Mouse (Mus musculus): ENCODE measurements around the gene Alkbh5. TPM values are rescaled to one million over a fixed set of nuclear protein-coding genes. Genes with fewer than 3 reads are reported as not detected.
"Not testable (repeated sequence)": the region's sequence is repeated elsewhere in the genome, so short reads cannot be mapped to it uniquely, and the experiment has no call there.

Gene Alkbh5
- polyA plus RNA-seq, 1 experiment from 2014 or later = 31.8 TPM

DNA sequence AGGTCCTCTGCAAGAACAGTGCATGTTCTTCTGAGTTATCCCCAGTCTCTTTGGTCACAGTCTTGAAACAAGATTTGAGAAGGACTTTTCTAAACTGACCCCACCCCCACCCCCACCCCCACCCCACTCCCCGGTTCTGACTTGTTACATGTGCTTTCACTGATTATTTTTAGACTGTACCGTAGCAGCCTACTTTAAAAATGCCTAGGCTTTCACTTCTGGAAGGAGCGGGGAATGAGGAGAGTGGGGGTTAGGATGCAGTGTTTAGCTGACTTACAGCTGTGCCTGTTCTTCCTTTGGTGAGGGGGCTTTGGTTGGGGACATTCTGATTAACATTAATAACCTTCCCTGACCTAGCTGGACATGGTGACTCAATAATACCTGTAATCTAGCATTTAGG lies 11.9 kb downstream of the Alkbh5 start:
- 89% methylated on average over 3 of the region's 3 CpGs for WGBS
- H3K36me3 ChIP-seq = peaks cover 62% of the 10 kb centered on the region
- no peaks in the 10 kb centered on the region for H3K27me3 ChIP-seq
- ATAC-seq (ENCODE audit: borderline replicate concordance, extremely low read depth, low FRiP score, low TSS enrichment) = no peak
- no peak overlapping the region for H3K9ac ChIP-seq
- no peak overlapping the region for H3K4me3 ChIP-seq
- no peaks in the 10 kb centered on the region for H3K9me3 ChIP-seq
- peaks cover 21% of the 10 kb centered on the region for H3K4me1 ChIP-seq
- H3K27ac ChIP-seq = no peak overlapping the region
- H3K4me2 ChIP-seq = no peak overlapping the region

DNA sequence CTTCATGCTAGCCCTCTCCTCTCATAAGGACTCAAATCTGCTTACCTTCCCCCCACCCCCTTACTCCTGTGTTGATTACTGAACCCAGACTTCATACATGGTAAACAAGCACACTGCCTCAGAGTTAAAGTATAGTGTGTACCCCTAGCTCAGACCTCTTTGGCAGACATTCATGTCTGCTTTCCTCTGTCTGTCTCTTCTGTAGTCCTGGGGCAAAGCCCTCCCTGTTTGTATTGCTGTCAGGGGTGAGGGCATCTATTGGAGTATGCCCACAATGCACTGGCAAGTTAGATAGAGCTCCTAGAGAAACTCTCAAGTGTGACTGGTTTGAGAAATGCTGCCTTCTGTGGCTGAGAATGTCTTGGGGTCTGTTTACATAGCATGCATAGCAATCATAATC lies 16.9 kb downstream of the Alkbh5 start:
- no peak overlapping the region for H3K9ac ChIP-seq
- no peak for ATAC-seq (ENCODE audit: borderline replicate concordance, extremely low read depth, low FRiP score, low TSS enrichment)
- H3K4me3 ChIP-seq = no peak overlapping the region
- H3K27me3 ChIP-seq = no peaks in the 10 kb centered on the region
- no peaks in the 10 kb centered on the region for H3K4me1 ChIP-seq
- no peaks in the 10 kb centered on the region for H3K9me3 ChIP-seq
- no peak overlapping the region for H3K4me2 ChIP-seq
- H3K27ac ChIP-seq = no peak overlapping the region
- H3K36me3 ChIP-seq = peaks cover 86% of the 10 kb centered on the region

GRCm38 (mm10) chr11:60557675-60558074 lies 21.5 kb downstream of the Alkbh5 start:
- Histone ChIP-seq H3K4me2 (no peak overlapping the region), H3K9me3 (no peaks in the 10 kb centered on the region), H3K4me3 (no peak overlapping the region), H3K4me1 (no peaks in the 10 kb centered on the region), H3K36me3 (peaks cover 54% of the 10 kb centered on the region), H3K27me3 (no peaks in the 10 kb centered on the region), H3K27ac (no peak overlapping the region), H3K9ac (no peak overlapping the region)
- ATAC-seq (ENCODE audit: borderline replicate concordance, extremely low read depth, low FRiP score, low TSS enrichment) = no peak
- 88% methylated on average over 3 of the region's 3 CpGs for WGBS

DNA sequence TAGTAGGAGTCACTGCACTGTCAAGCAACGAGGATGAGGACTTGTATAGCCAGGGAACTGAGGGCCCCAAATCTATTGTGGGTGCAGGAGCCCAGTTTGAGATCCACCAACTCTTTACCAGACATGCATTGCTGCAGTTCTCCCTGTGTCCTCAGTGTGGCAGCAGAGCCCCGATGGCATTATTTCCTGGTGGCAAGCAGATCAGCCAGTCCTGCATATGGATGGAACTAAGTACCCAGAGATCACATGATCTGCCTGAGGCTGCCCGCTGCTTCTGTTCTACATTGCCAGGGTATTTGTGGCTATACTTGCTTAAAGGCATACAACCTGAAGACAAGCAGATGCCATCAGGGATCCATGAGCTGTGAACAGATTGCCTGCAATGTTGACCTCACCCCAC lies 23.2 kb downstream of the Alkbh5 start:
- Histone ChIP-seq H3K27me3 (no peaks in the 10 kb centered on the region), H3K9ac (no peak overlapping the region), H3K27ac (no peak overlapping the region), H3K4me1 (no peaks in the 10 kb centered on the region), H3K9me3 (no peaks in the 10 kb centered on the region), H3K4me2 (no peak overlapping the region), H3K36me3 (peaks cover 37% of the 10 kb centered on the region), H3K4me3 (no peak overlapping the region)
- 8% methylated on average over 3 of the region's 3 CpGs for WGBS
- ATAC-seq (ENCODE audit: borderline replicate concordance, extremely low read depth, low FRiP score, low TSS enrichment) = no peak

DNA sequence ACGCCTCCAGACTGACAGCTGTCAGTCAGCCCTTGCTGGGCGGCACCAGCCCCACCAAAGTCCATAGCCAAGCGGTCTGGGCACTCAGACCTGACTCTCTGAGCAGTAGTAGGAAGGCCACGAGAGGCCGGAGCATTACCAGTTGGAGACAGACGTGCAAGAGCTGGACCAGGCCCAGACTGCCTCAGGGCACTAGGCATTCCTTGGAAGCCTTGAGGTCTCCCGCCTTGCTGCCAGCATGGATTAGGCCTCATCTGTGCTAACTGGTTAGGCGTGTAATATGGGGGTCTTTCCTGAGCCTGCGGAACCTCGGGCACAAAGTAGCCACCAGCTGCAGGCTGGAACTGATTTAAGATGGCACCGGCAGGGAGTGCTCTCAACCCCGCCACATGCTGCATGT lies 37.8 kb downstream of the Alkbh5 start:
- H3K4me2 ChIP-seq; H3K9me3 ChIP-seq; H3K27me3 ChIP-seq; ATAC-seq (ENCODE audit: borderline replicate concordance, extremely low read depth, low FRiP score, low TSS enrichment); H3K4me3 ChIP-seq; H3K36me3 ChIP-seq; H3K4me1 ChIP-seq; H3K27ac ChIP-seq; H3K9ac ChIP-seq: not testable (repeated sequence)
- WGBS = 80% methylated on average over 11 of the region's 12 CpGs

Other genes starting within 250 kb of the Alkbh5 start
- 23.3 and 26.1 TPM in 2 replicates for gene Tom1l2, start 183.5 kb upstream of the Alkbh5 start, polyA plus RNA-seq (2015; fragmentation: Nextera tagmentation; extraction: Ambion mirVana)
- gene Drc3, start 183.1 kb upstream of the Alkbh5 start, polyA plus RNA-seq (2015; fragmentation: Nextera tagmentation; extraction: Ambion mirVana) = 5.8 and 6.1 TPM in 2 replicates
- 23.7 and 25.5 TPM in 2 replicates for gene Gid4, start 119.2 kb upstream of the Alkbh5 start, polyA plus RNA-seq (2015; fragmentation: Nextera tagmentation; extraction: Ambion mirVana)
- 51.6 and 54.7 TPM in 2 replicates for gene Atpaf2, start 117.9 kb upstream of the Alkbh5 start, polyA plus RNA-seq (2015; fragmentation: Nextera tagmentation; extraction: Ambion mirVana)
- gene Drg2, start 81.8 kb upstream of the Alkbh5 start, polyA plus RNA-seq (2015; fragmentation: Nextera tagmentation; extraction: Ambion mirVana) = 104 and 106 TPM in 2 replicates
- gene Myo15, start 67.0 kb upstream of the Alkbh5 start, polyA plus RNA-seq (2015; fragmentation: Nextera tagmentation; extraction: Ambion mirVana) = 0.05 and 0.09 TPM in 2 replicates
- gene Llgl1, start 163.3 kb downstream of the Alkbh5 start, polyA plus RNA-seq (2015; fragmentation: Nextera tagmentation; extraction: Ambion mirVana) = 52.1 and 54.2 TPM in 2 replicates
- gene Flii, start 190.9 kb downstream of the Alkbh5 start, polyA plus RNA-seq (2015; fragmentation: Nextera tagmentation; extraction: Ambion mirVana) = 83.3 and 94.4 TPM in 2 replicates
- gene Mief2, start 192.0 kb downstream of the Alkbh5 start, polyA plus RNA-seq (2015; fragmentation: Nextera tagmentation; extraction: Ambion mirVana) = 13.5 and 14.7 TPM in 2 replicates
- gene Top3a, start 241.0 kb downstream of the Alkbh5 start, polyA plus RNA-seq (2015; fragmentation: Nextera tagmentation; extraction: Ambion mirVana) = 17.0 and 17.2 TPM in 2 replicates
- gene Smcr8, start 241.1 kb downstream of the Alkbh5 start, polyA plus RNA-seq (2015; fragmentation: Nextera tagmentation; extraction: Ambion mirVana) = 4.5 and 5.3 TPM in 2 replicates

Measured in lung, embryonic 15.5 days (tissue).